Mouse (Mus musculus): Measurements from ENCODE around the gene Timm8b.

GRCm38 (mm10) chr9:50646826-50647370 is 43.2 kb downstream of the Timm8b start:
- no peak for TF ChIP-seq CTCF (IDR thresholded peaks at IDR 0.05; ENCODE audit: low read depth, low read length)
- no peak for TF ChIP-seq POLR2A (IDR thresholded peaks at IDR 0.05; ENCODE audit: borderline replicate concordance, low read depth, low read length)

All from bone marrow macrophage, adult 2 months (primary cell).